Mouse (Mus musculus) testis, adult 2 months (tissue): ENCODE measurements at regions not wholly inside any gene's neighbourhood (a gene's known extent, or its start where the extent isn't known, plus 50 kb on each side); places are given as distances from the start of the nearest gene placed in this dataset.

ENCODE experiments used
- H3K27ac ChIP-seq: fragments of 200-500 bp; 2 replicates; pipeline ENCODE4 v1.5.1; 2012; ENCODE audit warnings: low read depth, low read length; ENCODE audit not compliant: control insufficient read depth, insufficient read depth
- H3K27me3 ChIP-seq: fragments of 200-500 bp; 2 replicates; pipeline ENCODE4 v1.6.1; 2012; ENCODE audit warnings: mild to moderate bottlenecking, low read length, moderate library complexity; ENCODE audit not compliant: control insufficient read depth, insufficient read depth
- H3K36me3 ChIP-seq: fragments of 200-500 bp; 2 replicates; pipeline ENCODE4 v1.6.1; 2012; ENCODE audit warnings: mild to moderate bottlenecking, low read length; ENCODE audit not compliant: control insufficient read depth, insufficient read depth
- H3K4me1 ChIP-seq: fragments of 200-500 bp; 2 replicates; pipeline ENCODE4 v1.6.1; 2012; ENCODE audit warnings: low read length; ENCODE audit not compliant: control insufficient read depth, insufficient read depth
- H3K4me3 ChIP-seq: fragments of 200-500 bp; 2 replicates; pipeline ENCODE4 v1.5.1; 2012; ENCODE audit warnings: low read depth, mild to moderate bottlenecking, low read length, moderate library complexity, mixed read lengths; ENCODE audit not compliant: control insufficient read depth
- CTCF ChIP-seq: fragments of 200-500 bp; IDR thresholded peaks from 2 replicates; pipeline ENCODE4 v1.5.1; 2012; ENCODE audit warnings: low read depth, mild to moderate bottlenecking, inconsistent platforms, low read length, moderate library complexity; ENCODE audit not compliant: control insufficient read depth, insufficient read depth, insufficient replicate concordance
- POLR2A ChIP-seq: fragments of 200-500 bp; IDR thresholded peaks from 2 replicates; pipeline ENCODE4 v1.6.1; 2012; ENCODE audit warnings: low read depth, mild to moderate bottlenecking, inconsistent platforms, low read length, moderate library complexity; ENCODE audit not compliant: control insufficient read depth

GRCm38 (mm10) chr15:61532808-61533207 is 610.0 kb upstream of the A1bg start:
- no peak overlapping the region for H3K4me3 ChIP-seq
- no peaks in the 10 kb centered on the region for H3K36me3 ChIP-seq
- TF ChIP-seq POLR2A (no peak), CTCF (no peak)
- no peaks in the 10 kb centered on the region for H3K4me1 ChIP-seq
- no peaks in the 10 kb centered on the region for H3K27me3 ChIP-seq
- H3K27ac ChIP-seq, result no peak overlapping the region

GRCm38 (mm10) chr15:61532040-61532439 is 609.2 kb upstream of the A1bg start:
- Histone ChIP-seq H3K4me1 (no peaks in the 10 kb centered on the region), H3K27ac (no peak overlapping the region), H3K36me3 (no peaks in the 10 kb centered on the region), H3K27me3 (no peaks in the 10 kb centered on the region), H3K4me3 (no peak overlapping the region)
- no peak for TF ChIP-seq POLR2A
- no peak for TF ChIP-seq CTCF

GRCm38 (mm10) chr15:61523036-61523435 is 600.2 kb upstream of the A1bg start:
- H3K4me3 ChIP-seq, result no peak overlapping the region
- no peaks in the 10 kb centered on the region for H3K4me1 ChIP-seq
- H3K36me3 ChIP-seq, result no peaks in the 10 kb centered on the region
- H3K27ac ChIP-seq, result no peak overlapping the region
- TF ChIP-seq POLR2A, result no peak
- no peaks in the 10 kb centered on the region for H3K27me3 ChIP-seq

- no peak overlapping the region for H3K4me3 ChIP-seq
- no peaks in the 10 kb centered on the region for H3K27me3 ChIP-seq
- TF ChIP-seq CTCF, result no peak
- no peak for TF ChIP-seq POLR2A
- H3K27ac ChIP-seq, result no peak overlapping the region
- no peaks in the 10 kb centered on the region for H3K36me3 ChIP-seq
- no peaks in the 10 kb centered on the region for H3K4me1 ChIP-seq
Measured at GRCm38 (mm10) chr15:61517265-61517664, 594.5 kb upstream of the A1bg start.

- Histone ChIP-seq H3K4me1 (no peaks in the 10 kb centered on the region), H3K4me3 (no peak overlapping the region), H3K27ac (no peak overlapping the region), H3K27me3 (no peaks in the 10 kb centered on the region), H3K36me3 (no peaks in the 10 kb centered on the region)
- no peak for TF ChIP-seq CTCF
- TF ChIP-seq POLR2A, result no peak
Measured at GRCm38 (mm10) chr15:61514324-61514723, 591.5 kb upstream of the A1bg start.

GRCm38 (mm10) chr15:61508806-61509205 is 586.0 kb upstream of the A1bg start:
- Histone ChIP-seq H3K27me3 (no peaks in the 10 kb centered on the region), H3K27ac (no peak overlapping the region), H3K4me3 (no peak overlapping the region), H3K36me3 (no peaks in the 10 kb centered on the region), H3K4me1 (no peaks in the 10 kb centered on the region)
- TF ChIP-seq CTCF (no peak), POLR2A (no peak)

- no peak for TF ChIP-seq CTCF
- TF ChIP-seq POLR2A, result no peak
- H3K27ac ChIP-seq, result no peak overlapping the region
- H3K27me3 ChIP-seq, result no peaks in the 10 kb centered on the region
- no peaks in the 10 kb centered on the region for H3K4me1 ChIP-seq
- H3K36me3 ChIP-seq, result no peaks in the 10 kb centered on the region
- no peak overlapping the region for H3K4me3 ChIP-seq
Measured at GRCm38 (mm10) chr15:61506361-61506897, 583.6 kb upstream of the A1bg start.

- TF ChIP-seq POLR2A (no peak), CTCF (no peak)
- no peak overlapping the region for H3K27ac ChIP-seq
- H3K27me3 ChIP-seq, result no peaks in the 10 kb centered on the region
- H3K4me1 ChIP-seq, result no peaks in the 10 kb centered on the region
- H3K4me3 ChIP-seq, result no peak overlapping the region
- H3K36me3 ChIP-seq, result no peaks in the 10 kb centered on the region
Measured at GRCm38 (mm10) chr15:61503436-61503835, 580.6 kb upstream of the A1bg start.
